Mouse (Mus musculus): ENCODE measurements around the gene Washc3.

Gene Washc3

DNA sequence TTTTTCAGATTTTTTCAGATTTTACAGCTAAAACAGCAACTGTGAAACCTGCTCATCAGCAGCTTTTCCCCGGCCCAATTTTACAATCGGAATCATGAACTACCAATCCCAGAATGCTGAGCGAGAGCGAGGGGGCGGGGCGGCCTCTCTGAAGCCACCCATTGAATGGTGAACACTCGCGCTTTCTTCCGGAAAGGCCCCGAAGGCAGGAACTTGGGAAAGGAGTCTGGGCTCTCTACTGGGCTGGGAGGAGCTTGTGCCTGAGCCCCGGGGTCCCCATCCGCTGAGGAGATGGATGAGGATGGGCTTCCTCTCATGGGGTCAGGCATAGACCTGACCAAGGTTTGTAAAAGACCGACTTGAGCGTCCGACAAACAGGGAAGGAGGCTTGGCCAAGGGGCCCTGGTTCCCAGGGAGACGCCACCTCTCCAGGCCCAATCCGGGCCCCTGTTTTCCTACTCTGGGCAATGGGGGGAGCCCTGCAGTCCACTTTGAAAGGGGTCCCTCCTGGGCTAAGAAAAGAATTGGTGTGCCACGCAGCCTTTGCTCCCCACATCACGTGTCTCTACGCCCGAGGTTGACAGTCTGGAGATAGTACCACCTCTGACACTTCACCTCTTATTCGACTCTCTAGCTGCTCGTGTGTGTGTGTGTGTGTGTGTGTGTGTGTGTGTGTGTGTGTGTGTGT is at the start of gene Washc3:
Gene Washc3, plus strand, starts transcription at position 143 of the 688 bp plus-strand sequence.
- DNase-seq (ENCODE audit: low spot score): peak; percentile 89

- DNase-seq (ENCODE audit: low spot score): no peak
These were observed 49.2 kb upstream of the Washc3 start for GRCm38 (mm10) chr10:88151658-88152057.

- no peak for DNase-seq (ENCODE audit: low spot score)
These were observed 38.8 kb upstream of the Washc3 start for GRCm38 (mm10) chr10:88162096-88162495.

GRCm38 (mm10) chr10:88162676-88163075 is 38.2 kb upstream of the Washc3 start:
- DNase-seq (ENCODE audit: low spot score): no peak

DNA sequence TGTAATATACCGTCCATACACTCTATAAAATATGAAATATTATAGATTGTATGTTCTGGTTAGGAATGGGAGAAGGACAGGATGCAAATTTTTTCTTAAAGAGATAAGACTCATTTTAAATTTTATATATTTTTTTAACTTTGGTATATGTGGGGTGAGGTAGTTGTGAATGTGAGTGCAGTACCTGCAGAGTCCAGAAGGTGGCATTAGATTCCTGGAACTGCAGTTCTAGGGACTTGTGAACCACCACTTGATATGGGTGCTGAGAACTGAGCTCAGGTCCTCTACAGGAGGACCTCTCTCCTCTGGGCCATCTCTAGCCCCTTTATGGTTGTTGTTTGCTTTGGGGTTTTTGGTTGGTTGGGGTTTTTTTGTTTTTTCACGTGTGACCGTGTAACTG is 34.7 kb upstream of the Washc3 start:
- DNase-seq (ENCODE audit: low spot score): no peak

DNA sequence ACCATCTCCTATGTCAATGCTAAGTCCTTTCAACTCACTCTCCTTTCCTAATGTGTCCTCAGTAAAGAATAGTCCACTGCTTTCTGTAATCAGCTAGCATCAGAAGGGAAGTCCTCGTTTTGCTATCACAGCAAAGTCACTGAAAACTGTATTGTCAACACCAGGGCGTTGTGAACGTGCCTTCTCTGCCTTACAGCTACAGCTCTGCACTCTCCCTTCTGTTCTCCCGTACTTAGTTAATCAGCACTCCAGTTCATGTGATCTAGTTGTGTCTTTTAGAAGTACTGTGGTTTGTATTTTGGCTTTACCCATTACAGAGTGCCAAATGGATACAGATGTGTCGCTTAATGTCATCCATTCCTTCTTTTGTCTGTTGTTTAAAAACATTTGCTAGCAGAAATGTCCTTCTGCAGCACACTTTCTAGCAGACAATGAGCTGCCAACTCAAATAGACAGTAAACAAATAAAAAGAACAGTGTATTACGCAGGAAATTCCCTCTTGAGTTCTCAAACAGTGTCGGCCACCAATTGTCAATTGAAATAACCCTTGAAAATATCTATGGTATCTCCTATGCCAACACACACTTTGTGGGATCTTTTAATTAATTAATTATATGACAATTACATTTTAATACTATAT is 33.3 kb upstream of the Washc3 start:
- no peak for DNase-seq (ENCODE audit: low spot score)

DNA sequence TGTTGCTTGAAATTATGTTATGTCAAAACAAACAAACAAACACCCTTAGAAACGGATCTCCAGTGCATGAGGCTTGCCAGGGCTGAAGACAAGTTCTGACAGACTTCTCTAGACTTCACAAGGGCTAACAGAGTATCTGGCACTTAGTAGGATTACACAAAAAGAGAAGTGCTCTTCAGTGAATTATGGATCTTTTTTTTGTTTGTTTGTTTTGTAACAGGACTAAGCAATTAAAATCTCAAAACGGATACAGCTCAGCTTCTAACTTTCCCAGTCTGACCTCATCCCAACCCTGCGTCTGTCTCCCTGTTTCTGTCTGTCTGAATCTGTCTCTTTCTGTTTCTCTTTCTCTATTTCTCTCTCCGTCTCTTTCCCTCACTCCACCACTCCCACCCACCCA is 352 bp upstream of the Washc3 start:
- DNase-seq (ENCODE audit: low spot score): no peak

GRCm38 (mm10) chr10:88201650-88202049 is 757 bp downstream of the Washc3 start:
- DNase-seq (ENCODE audit: low spot score): no peak

GRCm38 (mm10) chr10:88202581-88202980 is 1.7 kb downstream of the Washc3 start:
- no peak for DNase-seq (ENCODE audit: low spot score)

GRCm38 (mm10) chr10:88203236-88203635 is 2.3 kb downstream of the Washc3 start:
- DNase-seq (ENCODE audit: low spot score): no peak

DNA sequence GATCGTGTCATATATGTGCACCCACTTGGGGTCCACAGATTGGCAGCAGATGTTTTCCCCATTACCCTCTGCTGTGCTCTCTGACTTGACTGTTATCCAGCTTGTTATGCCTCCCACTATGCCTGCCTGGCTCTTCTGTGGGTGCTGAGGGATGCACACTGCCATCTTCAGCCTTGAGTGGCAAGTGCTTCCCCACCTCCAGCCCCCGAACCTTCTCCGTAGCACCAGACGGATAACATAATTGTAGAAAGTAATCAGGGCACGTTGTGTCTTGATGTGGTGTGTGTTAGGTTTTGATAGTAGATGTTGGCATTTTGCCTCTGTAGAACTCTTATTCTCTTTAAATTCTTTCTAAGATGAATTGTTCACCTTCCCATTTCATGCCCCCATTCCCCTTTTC is 11.8 kb downstream of the Washc3 start:
- DNase-seq (ENCODE audit: low spot score): no peak

- no peak for DNase-seq (ENCODE audit: low spot score)
These were observed 14.1 kb downstream of the Washc3 start for GRCm38 (mm10) chr10:88214800-88215514.

DNA sequence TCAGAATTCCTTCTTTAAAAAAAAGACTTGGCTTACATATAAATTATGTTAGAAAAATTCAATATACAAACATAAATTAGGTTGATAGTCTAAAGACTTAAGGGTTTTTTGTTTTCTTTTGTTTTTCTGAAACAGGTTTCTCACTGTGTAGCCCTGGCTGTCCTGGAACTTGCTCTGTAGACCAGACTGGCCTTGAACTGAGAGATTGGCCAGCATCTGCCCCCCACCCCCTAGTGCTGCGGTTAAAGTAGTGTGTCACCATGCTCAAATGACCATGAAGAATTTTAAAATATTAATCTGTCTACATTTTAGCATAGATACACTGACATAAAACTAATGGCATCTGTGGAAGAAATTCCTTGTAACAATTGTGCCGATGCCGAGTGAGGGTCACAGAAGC is 17.3 kb downstream of the Washc3 start:
- DNase-seq (ENCODE audit: low spot score): no peak

DNA sequence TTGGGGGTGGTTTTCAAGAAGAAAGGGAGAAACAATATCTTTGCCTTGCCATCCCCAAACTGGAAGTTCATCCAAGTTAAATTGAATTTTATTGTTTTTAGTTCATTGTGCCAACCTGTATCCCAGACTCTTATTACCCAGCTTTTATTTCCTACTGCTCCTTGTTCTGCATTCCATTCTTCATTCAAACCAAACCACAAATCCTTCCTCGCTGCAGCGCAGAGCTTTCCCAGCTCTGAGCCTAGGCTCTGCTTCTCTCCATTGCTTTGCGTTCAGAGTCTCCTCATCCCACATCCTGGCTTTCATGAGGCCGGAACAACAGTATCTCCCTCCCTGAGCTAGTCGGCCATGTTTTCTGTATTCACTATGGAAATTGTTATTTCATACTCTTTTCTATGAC is 20.8 kb downstream of the Washc3 start:
- no peak for DNase-seq (ENCODE audit: low spot score)

- DNase-seq (ENCODE audit: low spot score): no peak
These were observed 24.5 kb downstream of the Washc3 start for GRCm38 (mm10) chr10:88225421-88225820.

GRCm38 (mm10) chr10:88227962-88228361 is 27.1 kb downstream of the Washc3 start:
- DNase-seq (ENCODE audit: low spot score): no peak

GRCm38 (mm10) chr10:88228521-88229017 is 27.7 kb downstream of the Washc3 start:
- DNase-seq (ENCODE audit: low spot score): no peak

- DNase-seq (ENCODE audit: low spot score): peak; percentile 58
These were observed 30.8 kb downstream of the Washc3 start for GRCm38 (mm10) chr10:88231671-88232070.

DNA sequence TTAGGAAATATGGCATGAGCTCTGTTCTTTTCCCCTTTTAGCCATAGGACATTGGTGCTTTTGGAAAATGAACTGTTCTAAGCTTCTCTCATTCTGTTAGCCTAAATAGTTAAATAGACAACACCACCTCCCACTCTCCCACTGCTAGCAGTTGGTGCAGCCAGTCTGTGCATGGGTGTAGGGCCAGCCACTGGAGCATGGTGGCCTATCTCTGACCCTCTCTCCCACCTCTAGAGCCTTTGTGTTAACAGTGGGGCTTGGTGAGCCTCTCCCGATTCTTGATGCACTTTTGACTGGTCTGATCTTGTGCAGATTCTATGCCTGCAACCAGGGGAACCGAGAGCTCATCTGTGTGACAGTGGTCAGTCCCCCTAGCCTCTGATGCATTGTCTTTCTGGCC is 31.9 kb downstream of the Washc3 start:
- no peak for DNase-seq (ENCODE audit: low spot score)

DNA sequence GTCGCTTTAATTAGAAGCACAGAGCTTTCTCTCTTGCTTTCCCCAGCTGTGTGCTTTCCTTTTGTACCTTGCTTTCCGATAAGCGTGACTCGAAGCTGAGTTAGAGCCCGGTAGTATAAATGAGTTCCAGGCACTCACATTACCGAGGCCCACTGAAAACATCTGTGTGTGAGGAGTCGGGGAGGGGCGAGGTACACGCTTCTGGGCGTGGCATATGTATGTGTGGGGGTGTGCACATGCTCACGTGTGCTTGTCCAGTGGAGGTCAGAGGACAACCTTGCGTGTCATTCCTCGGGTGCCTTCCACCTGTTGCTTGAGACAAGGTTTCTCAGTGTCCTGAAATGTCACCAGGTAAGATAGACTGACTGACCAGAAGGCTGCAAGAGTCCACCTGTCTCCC is 43.8 kb downstream of the Washc3 start:
- no peak for DNase-seq (ENCODE audit: low spot score)

GRCm38 (mm10) chr10:88250300-88250699 is 49.4 kb downstream of the Washc3 start:
- DNase-seq (ENCODE audit: low spot score): no peak

- DNase-seq (ENCODE audit: low spot score): no peak
These were observed 51.4 kb downstream of the Washc3 start for GRCm38 (mm10) chr10:88252121-88252862.
